Mouse (Mus musculus): Measurements from ENCODE around the gene Cebpe. TPM values are rescaled to one million over a fixed set of nuclear protein-coding genes. Genes with fewer than 3 reads are reported as not detected.

Cebpe gene
- polyA plus RNA-seq (2012; ENCODE audit: insufficient read depth, insufficient read length, missing spikeins), result not detected in 2 replicates

GRCm38 (mm10) chr14:54712074-54712473 is at the start of gene Cebpe:
Gene Cebpe (minus strand): TSS chr14:54712174.
- Histone ChIP-seq H3K4me1 (ENCODE audit: control insufficient read depth, insufficient read depth, insufficient read length, low read length) (no peaks in the 10 kb centered on the region), H3K4me3 (ENCODE audit: insufficient read depth, low read depth, low read length) (no peak within 1 kb of the TSS), H3K27ac (replicated peaks; ENCODE audit: low read depth, low read length) (peak within 1 kb of the TSS; percentile 60)

GRCm38 (mm10) chr14:54756382-54756781 is 44.4 kb upstream of the Cebpe start:
- H3K27ac ChIP-seq (replicated peaks; ENCODE audit: low read depth, low read length), result 0 out of 2 replicates have a peak overlapping the region, but pooled peaks have one; percentile 13
- H3K4me1 ChIP-seq (ENCODE audit: control insufficient read depth, insufficient read depth, insufficient read length, low read length), result peaks cover 4% of the 10 kb centered on the region; the same call in 1 of the 2 replicates
- H3K4me3 ChIP-seq (ENCODE audit: insufficient read depth, low read depth, low read length), result no peak overlapping the region

GRCm38 (mm10) chr14:54754602-54755018 is 42.6 kb upstream of the Cebpe start:
- Histone ChIP-seq H3K27ac (replicated peaks; ENCODE audit: low read depth, low read length) (peak overlapping the region; percentile 62), H3K4me1 (ENCODE audit: control insufficient read depth, insufficient read depth, insufficient read length, low read length) (peaks cover 4% of the 10 kb centered on the region; the same call in 1 of the 2 replicates), H3K4me3 (ENCODE audit: insufficient read depth, low read depth, low read length) (no peak overlapping the region)

- Histone ChIP-seq H3K4me1 (ENCODE audit: control insufficient read depth, insufficient read depth, insufficient read length, low read length) (peaks cover 4% of the 10 kb centered on the region; the same call in 1 of the 2 replicates), H3K4me3 (ENCODE audit: insufficient read depth, low read depth, low read length) (no peak overlapping the region), H3K27ac (replicated peaks; ENCODE audit: low read depth, low read length) (peak overlapping the region; percentile 55)
These were observed 42.1 kb upstream of the Cebpe start for GRCm38 (mm10) chr14:54753986-54754601.

- Histone ChIP-seq H3K27ac (replicated peaks; ENCODE audit: low read depth, low read length) (no peak overlapping the region), H3K4me1 (ENCODE audit: control insufficient read depth, insufficient read depth, insufficient read length, low read length) (peaks cover 7% of the 10 kb centered on the region), H3K4me3 (ENCODE audit: insufficient read depth, low read depth, low read length) (no peak overlapping the region)
These were observed 41.0 kb upstream of the Cebpe start for GRCm38 (mm10) chr14:54752938-54753337.

GRCm38 (mm10) chr14:54751768-54752167 is 39.8 kb upstream of the Cebpe start:
- Histone ChIP-seq H3K4me1 (ENCODE audit: control insufficient read depth, insufficient read depth, insufficient read length, low read length) (peaks cover 7% of the 10 kb centered on the region), H3K27ac (replicated peaks; ENCODE audit: low read depth, low read length) (no peak overlapping the region), H3K4me3 (ENCODE audit: insufficient read depth, low read depth, low read length) (no peak overlapping the region)

- 0 out of 2 replicates have a peak overlapping the region, but pooled peaks have one; percentile 33 for H3K27ac ChIP-seq (replicated peaks; ENCODE audit: low read depth, low read length)
- no peak overlapping the region for H3K4me3 ChIP-seq (ENCODE audit: insufficient read depth, low read depth, low read length)
- H3K4me1 ChIP-seq (ENCODE audit: control insufficient read depth, insufficient read depth, insufficient read length, low read length), result peaks cover 3% of the 10 kb centered on the region
These were observed 37.3 kb upstream of the Cebpe start for GRCm38 (mm10) chr14:54749238-54749637.

- Histone ChIP-seq H3K4me3 (ENCODE audit: insufficient read depth, low read depth, low read length) (no peak overlapping the region), H3K27ac (replicated peaks; ENCODE audit: low read depth, low read length) (no peak overlapping the region), H3K4me1 (ENCODE audit: control insufficient read depth, insufficient read depth, insufficient read length, low read length) (peaks cover 3% of the 10 kb centered on the region)
These were observed 36.3 kb upstream of the Cebpe start for GRCm38 (mm10) chr14:54747942-54748917.

- Histone ChIP-seq H3K4me3 (ENCODE audit: insufficient read depth, low read depth, low read length) (no peak overlapping the region), H3K27ac (replicated peaks; ENCODE audit: low read depth, low read length) (no peak overlapping the region), H3K4me1 (ENCODE audit: control insufficient read depth, insufficient read depth, insufficient read length, low read length) (peaks cover 3% of the 10 kb centered on the region)
These were observed 34.1 kb upstream of the Cebpe start for GRCm38 (mm10) chr14:54746038-54746437.

- Histone ChIP-seq H3K4me1 (ENCODE audit: control insufficient read depth, insufficient read depth, insufficient read length, low read length) (peaks cover 3% of the 10 kb centered on the region), H3K27ac (replicated peaks; ENCODE audit: low read depth, low read length) (no peak overlapping the region), H3K4me3 (ENCODE audit: insufficient read depth, low read depth, low read length) (no peak overlapping the region)
These were observed 32.5 kb upstream of the Cebpe start for GRCm38 (mm10) chr14:54744473-54744872.

- Histone ChIP-seq H3K4me3 (ENCODE audit: insufficient read depth, low read depth, low read length) (no peak overlapping the region), H3K4me1 (ENCODE audit: control insufficient read depth, insufficient read depth, insufficient read length, low read length) (no peaks in the 10 kb centered on the region; the same call in 1 of the 2 replicates), H3K27ac (replicated peaks; ENCODE audit: low read depth, low read length) (peak overlapping the region; percentile 35; the same call in 1 of the 2 replicates)
These were observed 30.4 kb upstream of the Cebpe start for GRCm38 (mm10) chr14:54742375-54742774.

GRCm38 (mm10) chr14:54741721-54742120 is 29.7 kb upstream of the Cebpe start:
- peak overlapping the region; percentile 35; the same call in 1 of the 2 replicates for H3K27ac ChIP-seq (replicated peaks; ENCODE audit: low read depth, low read length)
- no peaks in the 10 kb centered on the region; the same call in 1 of the 2 replicates for H3K4me1 ChIP-seq (ENCODE audit: control insufficient read depth, insufficient read depth, insufficient read length, low read length)
- H3K4me3 ChIP-seq (ENCODE audit: insufficient read depth, low read depth, low read length), result no peak overlapping the region

- H3K27ac ChIP-seq (replicated peaks; ENCODE audit: low read depth, low read length), result no peak overlapping the region
- H3K4me3 ChIP-seq (ENCODE audit: insufficient read depth, low read depth, low read length), result no peak overlapping the region
- no peaks in the 10 kb centered on the region; the same call in 1 of the 2 replicates for H3K4me1 ChIP-seq (ENCODE audit: control insufficient read depth, insufficient read depth, insufficient read length, low read length)
These were observed 25.7 kb upstream of the Cebpe start for GRCm38 (mm10) chr14:54737634-54738033.

GRCm38 (mm10) chr14:54736555-54737552 is 24.9 kb upstream of the Cebpe start:
- no peak overlapping the region for H3K4me3 ChIP-seq (ENCODE audit: insufficient read depth, low read depth, low read length)
- H3K27ac ChIP-seq (replicated peaks; ENCODE audit: low read depth, low read length), result no peak overlapping the region
- H3K4me1 ChIP-seq (ENCODE audit: control insufficient read depth, insufficient read depth, insufficient read length, low read length), result no peaks in the 10 kb centered on the region
